Comparison of ENCODE assay signal across 11 mouse cellular contexts in the genomic region with DNA sequence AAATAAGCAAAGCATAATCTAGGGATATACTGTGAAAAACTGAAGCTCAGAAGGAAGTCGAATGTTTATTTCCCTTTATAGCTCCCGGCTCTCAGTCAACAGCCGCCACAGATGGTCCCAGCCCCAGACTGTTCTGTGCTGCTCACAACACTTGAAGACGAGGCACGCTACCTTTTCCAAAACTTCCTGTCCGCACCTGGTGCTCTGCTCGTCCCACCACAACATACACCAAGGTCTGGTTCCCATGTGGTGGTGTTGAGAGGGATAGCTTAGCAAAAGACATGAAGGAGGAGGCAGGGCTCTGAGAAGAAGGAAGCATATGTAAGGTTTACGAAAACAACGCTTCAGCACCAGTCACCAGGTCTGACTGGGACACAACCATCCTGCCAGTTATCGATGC.
A peak's percentile ranks its signal among the peaks of the same experiment; 100 is the strongest.
DNase-seq lines count a peak whose midpoint lies in the region; ATAC-seq lines count a peak whose summit lies in the region.
"Had no signal": no experiment of that assay in that cellular context is flagged by ENCODE, and none has a peak within 500 bp of the region (broad histone marks: within the 10 kb centered on the region; RNA-seq: fewer than 3 reads in every experiment).

No protein-coding gene starts in this region.

- 0 out of 2 replicates have a peak, but pooled peaks cover 3% of the 10 kb centered on the region for H3K9me3 ChIP-seq in heart, embryonic 13.5 days
- H3K9me3 ChIP-seq: liver, embryonic 15.5 days had no signal

- no peak overlapping the region for H3K27ac ChIP-seq in heart, embryonic 13.5 days (replicated peaks)
- H3K27ac ChIP-seq: liver, embryonic 15.5 days had no signal

- intact Hi-C loops in left cerebral cortex, postnatal 14 days (cut with DNase I): no loop called here

- no peak for ATAC-seq in heart, embryonic 13.5 days (ENCODE audit: extremely low read depth, insufficient number of reproducible peaks, low FRiP score, low TSS enrichment)

- H3K4me3 ChIP-seq in heart, embryonic 13.5 days: no peak overlapping the region
- H3K4me3 ChIP-seq: liver, embryonic 15.5 days had no signal

- DNase-seq in heart, postnatal 4 days: no peak
- DNase-seq in R1 (ENCODE audit: low read depth, low spot score): peak; percentile 10
- peak; percentile 18 for DNase-seq in cerebellum, adult 8-10 months
- peak; percentile 46 to 56 for DNase-seq in left cerebral cortex, postnatal 14 days (ENCODE audit: low spot score in 2 of 2)
- no peak for DNase-seq in urinary bladder, postnatal 10 days (ENCODE audit: low spot score)
- no peak for DNase-seq in ovary, postnatal 14 days (ENCODE audit: low spot score)
- DNase-seq: adrenal gland, adult 8-10 months; gastrocnemius, postnatal 14 days; kidney, postnatal 10 days had no signal

- H3K27me3 ChIP-seq in heart, embryonic 13.5 days (replicated peaks): no peaks in the 10 kb centered on the region
- H3K27me3 ChIP-seq: liver, embryonic 15.5 days had no signal

- no peak overlapping the region for H3K9ac ChIP-seq in heart, embryonic 13.5 days
- H3K9ac ChIP-seq: liver, embryonic 15.5 days had no signal

- H3K4me2 ChIP-seq in heart, embryonic 13.5 days: peak overlapping the region; percentile 22; the same call in 1 of the 2 replicates
- H3K4me2 ChIP-seq: liver, embryonic 15.5 days had no signal

- 59% methylated on average over 10 of the region's 10 CpGs for WGBS in heart, embryonic 13.5 days

- peaks cover 7% of the 10 kb centered on the region for H3K4me1 ChIP-seq in heart, embryonic 13.5 days
- H3K4me1 ChIP-seq: liver, embryonic 15.5 days had no signal

- H3K36me3 ChIP-seq in heart, embryonic 13.5 days: no peaks in the 10 kb centered on the region
- H3K36me3 ChIP-seq: liver, embryonic 15.5 days had no signal

Comparison
In these comparisons a context has a peak if more than half of its experiments do, and no peak if none do; other contexts are left out.
1. DNase-seq: peak in R1 (single experiment), cerebellum, adult 8-10 months (single experiment) and left cerebral cortex, postnatal 14 days (2 of 2); none in heart, postnatal 4 days (single experiment), urinary bladder, postnatal 10 days (single experiment) and ovary, postnatal 14 days (single experiment).